Mouse (Mus musculus) brain, embryonic 14.5 days (tissue): Measurements from ENCODE around the gene Ints12.

Source experiments
- CTCF ChIP-seq: fragments of 200-500 bp; IDR thresholded peaks from 2 replicates; pipeline ENCODE4 v1.5.1; 2012; ENCODE audit warnings: inconsistent platforms, mild to moderate bottlenecking, moderate library complexity, borderline replicate concordance; ENCODE audit not compliant: insufficient read depth, insufficient read length; ENCODE audit errors: extremely low read depth
- POLR2A ChIP-seq: fragments of 200-500 bp; IDR thresholded peaks from 2 replicates; pipeline ENCODE4 v1.6.1; 2012; ENCODE audit warnings: mild to moderate bottlenecking, inconsistent platforms, borderline replicate concordance; ENCODE audit not compliant: poor library complexity, insufficient read depth, insufficient read length, severe bottlenecking; ENCODE audit errors: extremely low read depth

DNA sequence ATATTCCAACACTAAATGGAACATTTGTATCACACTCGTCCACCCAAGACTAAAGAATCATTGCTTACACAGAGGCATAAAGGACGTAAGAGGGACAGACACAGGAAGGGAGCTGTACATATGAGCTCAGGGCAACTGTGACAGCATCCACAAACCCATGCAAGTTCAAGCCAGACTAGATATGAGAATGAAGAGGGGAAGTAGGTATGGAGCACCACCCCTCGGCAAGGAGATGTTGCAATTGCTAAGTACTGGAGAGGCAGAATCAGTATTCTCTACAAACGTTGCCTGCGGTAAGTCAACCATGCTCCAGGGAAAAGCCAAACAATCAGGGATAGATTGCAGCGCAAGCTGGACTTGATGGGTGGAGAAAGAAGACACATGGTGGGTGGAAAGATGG lies 62.0 kb downstream of the Ints12 start:
- TF ChIP-seq CTCF (no peak), POLR2A (no peak)
